ENCODE assay signal across 10 mouse cellular contexts in the genomic region with DNA sequence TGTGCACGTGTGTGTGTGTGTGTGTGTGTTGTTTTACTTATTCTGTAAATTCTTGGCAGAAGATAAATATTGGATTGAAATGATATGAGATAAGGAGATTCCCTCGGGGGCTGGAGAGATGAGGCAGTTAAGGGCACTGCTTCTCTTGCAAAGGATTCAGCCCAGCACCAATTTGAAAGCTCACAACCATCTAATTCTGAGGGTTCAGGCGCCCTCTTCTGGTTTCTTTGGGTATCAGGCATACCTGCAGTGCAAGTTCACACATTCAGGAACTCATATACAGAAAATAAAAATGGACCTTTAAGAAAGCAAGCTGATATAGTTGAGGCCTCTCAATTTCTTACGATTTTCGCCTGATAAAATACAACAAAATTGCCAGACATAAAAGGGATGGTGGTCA. TPM values are rescaled to one million over a fixed set of nuclear protein-coding genes. Genes with fewer than 3 reads are reported as not detected.
DNase-seq lines count a peak whose midpoint lies in the region; ATAC-seq and TF ChIP-seq lines count a peak whose summit lies in the region.
"Had no signal": no experiment of that assay in that cellular context is flagged by ENCODE, and none has a peak within 500 bp of the region (broad histone marks: within the 10 kb centered on the region; RNA-seq: fewer than 3 reads in every experiment).

No protein-coding gene starts in this region.

- DNase-seq in hindbrain, embryonic 11.5 days (ENCODE audit: low spot score) = peak; percentile 72
- peak; percentile 75 for DNase-seq in ES-E14 (ENCODE audit: low read depth, low spot score)
- DNase-seq in c-Kit-positive CD71-positive TER-119-positive erythroid progenitor cells, embryonic 14.5 days (ENCODE audit: low spot score) = peak; percentile 53
- DNase-seq in frontal cortex, postnatal 36 days (ENCODE audit: low spot score in 2 of 2) = peak; percentile 62 to 87
- DNase-seq in layer of hippocampus, adult 9-11 months = peak; percentile 51
- DNase-seq in lung, postnatal 4 days = peak; percentile 37 to 73
- peak; percentile 51 for DNase-seq in thymus, postnatal 25 days

- no peak overlapping the region for H3K4me3 ChIP-seq in hindbrain, embryonic 11.5 days (ENCODE audit: low read depth, low read length)
- H3K4me3 ChIP-seq in hindbrain, embryonic 12.5 days = no peak overlapping the region
- H3K4me3 ChIP-seq in ES-E14 (ENCODE audit: insufficient read depth in 1 of 2, low read depth in 1 of 2, low read length in 2 of 2, poor library complexity in 1 of 2, severe bottlenecking in 1 of 2) = no peak overlapping the region
- H3K4me3 ChIP-seq: embryonic facial prominence, embryonic 13.5 days; megakaryocyte, embryonic 14.5 days had no signal

- H3K9me3 ChIP-seq in hindbrain, embryonic 11.5 days (ENCODE audit: control insufficient read depth, low read length) = no peaks in the 10 kb centered on the region
- no peaks in the 10 kb centered on the region for H3K9me3 ChIP-seq in hindbrain, embryonic 12.5 days (replicated peaks)
- no peaks in the 10 kb centered on the region for H3K9me3 ChIP-seq in ES-E14 (ENCODE audit: control insufficient read depth, insufficient read depth, low read depth, low read length)

- no peaks in the 10 kb centered on the region for H3K36me3 ChIP-seq in hindbrain, embryonic 11.5 days (ENCODE audit: control insufficient read depth, insufficient read depth, low read length)
- H3K36me3 ChIP-seq in hindbrain, embryonic 12.5 days = no peaks in the 10 kb centered on the region
- H3K36me3 ChIP-seq in ES-E14 (ENCODE audit: control insufficient read depth, insufficient read depth, low read length, poor library complexity, severe bottlenecking) = no peaks in the 10 kb centered on the region
- H3K36me3 ChIP-seq: embryonic facial prominence, embryonic 13.5 days had no signal

- no peak overlapping the region for H3K4me2 ChIP-seq in hindbrain, embryonic 11.5 days (replicated peaks; ENCODE audit: low read depth, low read length)
- H3K4me2 ChIP-seq in hindbrain, embryonic 12.5 days (replicated peaks) = no peak overlapping the region
- H3K4me2 ChIP-seq: embryonic facial prominence, embryonic 13.5 days had no signal

- no peak overlapping the region for H3K9ac ChIP-seq in hindbrain, embryonic 11.5 days (ENCODE audit: low read depth, low read length)
- H3K9ac ChIP-seq in hindbrain, embryonic 12.5 days = no peak overlapping the region
- no peak overlapping the region for H3K9ac ChIP-seq in ES-E14 (ENCODE audit: insufficient read depth, low read depth, low read length, poor library complexity, severe bottlenecking)
- H3K9ac ChIP-seq: embryonic facial prominence, embryonic 13.5 days had no signal

- in situ Hi-C loops in ES-E14 (cut with MboI; ENCODE audit: low sequenced_read_pairs in 2 of 2, unreplicated experiment in 2 of 2) = no loop called here

- no peaks in the 10 kb centered on the region for H3K4me1 ChIP-seq in hindbrain, embryonic 11.5 days (replicated peaks; ENCODE audit: control insufficient read depth, insufficient read depth, low read length)
- no peaks in the 10 kb centered on the region for H3K4me1 ChIP-seq in hindbrain, embryonic 12.5 days
- H3K4me1 ChIP-seq in ES-E14 (ENCODE audit: control insufficient read depth in 2 of 2, insufficient read depth in 2 of 2, low read length in 2 of 2, poor library complexity in 1 of 2) = no peaks in the 10 kb centered on the region
- H3K4me1 ChIP-seq: embryonic facial prominence, embryonic 13.5 days had no signal

- no peak for ATAC-seq in hindbrain, embryonic 11.5 days (ENCODE audit: low FRiP score)
- no peak for ATAC-seq in hindbrain, embryonic 12.5 days (ENCODE audit: low FRiP score)

- H3K27me3 ChIP-seq in hindbrain, embryonic 11.5 days (ENCODE audit: control insufficient read depth, insufficient read depth, low read length) = no peaks in the 10 kb centered on the region
- no peaks in the 10 kb centered on the region for H3K27me3 ChIP-seq in hindbrain, embryonic 12.5 days
- H3K27me3 ChIP-seq: embryonic facial prominence, embryonic 13.5 days had no signal

- WGBS in hindbrain, embryonic 11.5 days = 35% methylated on average over 5 of the region's 5 CpGs
- WGBS in hindbrain, embryonic 12.5 days = 36% methylated on average over 5 of the region's 5 CpGs

- H3K27ac ChIP-seq in hindbrain, embryonic 11.5 days (ENCODE audit: low read depth, low read length) = no peak overlapping the region
- no peak overlapping the region for H3K27ac ChIP-seq in hindbrain, embryonic 12.5 days
- no peak overlapping the region for H3K27ac ChIP-seq in ES-E14 (ENCODE audit: insufficient read depth, low read depth, low read length, poor library complexity, severe bottlenecking)
- H3K27ac ChIP-seq: embryonic facial prominence, embryonic 13.5 days had no signal

TF ChIP-seq in ES-E14, 5 proteins besides CTCF, POLR2A, EP300 and RAD21:
- no peak for TF ChIP-seq ZNF384 (IDR thresholded peaks at IDR 0.05; ENCODE audit: low read depth, low read length)
- peak; percentile 31; the same call in 1 of the 2 replicates for TF ChIP-seq ZC3H11A (IDR thresholded peaks at IDR 0.05; ENCODE audit: borderline replicate concordance, low read depth, low read length)
- TF ChIP-seq HCFC1 (IDR thresholded peaks at IDR 0.05; ENCODE audit: borderline replicate concordance, insufficient read depth, low read length) = no peak
- TF ChIP-seq CHD2 (IDR thresholded peaks at IDR 0.05; ENCODE audit: low read depth, low read length) = no peak
- TF ChIP-seq MAFK (IDR thresholded peaks at IDR 0.05; ENCODE audit: insufficient read depth, low read depth, low read length) = no peak

RNA-seq across cellular contexts. Expression of a gene that starts 10.7 kb away (rescaled TPM):
- not detected in 2 replicates for polyA plus RNA-seq in hindbrain, embryonic 11.5 days (2014; fragmentation: Nextera tagmentation; extraction: Ambion mirVana)
- polyA plus RNA-seq in hindbrain, embryonic 12.5 days (2016; fragmentation: Nextera tagmentation; extraction: Ambion mirVana) = not detected in 2 replicates
- not detected in 2 replicates for total RNA-seq in ES-E14 (2012; rRNA removed)
- polyA plus RNA-seq: embryonic facial prominence, embryonic 13.5 days had no signal

RNA-seq across cellular contexts. Expression of a gene that starts 22.1 kb away (rescaled TPM):
- polyA plus RNA-seq in hindbrain, embryonic 11.5 days (2014; fragmentation: Nextera tagmentation; extraction: Ambion mirVana) = not detected in 2 replicates
- not detected in 2 replicates for polyA plus RNA-seq in hindbrain, embryonic 12.5 days (2016; fragmentation: Nextera tagmentation; extraction: Ambion mirVana)
- total RNA-seq in ES-E14 (2012; rRNA removed) = 1.4 and 5.1 TPM in 2 replicates
- polyA plus RNA-seq: embryonic facial prominence, embryonic 13.5 days had no signal

RNA-seq across cellular contexts. Expression of a gene that starts 22.1 kb away (rescaled TPM):
- 0.19 TPM in 1 of 2 replicates, not detected in the other for polyA plus RNA-seq in hindbrain, embryonic 11.5 days (2014; fragmentation: Nextera tagmentation; extraction: Ambion mirVana)
- polyA plus RNA-seq in hindbrain, embryonic 12.5 days (2016; fragmentation: Nextera tagmentation; extraction: Ambion mirVana) = 0.16 TPM in 1 of 2 replicates, not detected in the other
- 0.37 and 0.54 TPM in 2 replicates for total RNA-seq in ES-E14 (2012; rRNA removed)
- polyA plus RNA-seq: embryonic facial prominence, embryonic 13.5 days had no signal

RNA-seq across cellular contexts. Expression of a gene that starts 40.3 kb away (rescaled TPM):
- 0.08 and 0.19 TPM in 2 replicates for polyA plus RNA-seq in hindbrain, embryonic 11.5 days (2014; fragmentation: Nextera tagmentation; extraction: Ambion mirVana)
- polyA plus RNA-seq in hindbrain, embryonic 12.5 days (2016; fragmentation: Nextera tagmentation; extraction: Ambion mirVana) = 0.17 and 0.22 TPM in 2 replicates
- total RNA-seq in ES-E14 (2012; rRNA removed) = 0.49 and 1.3 TPM in 2 replicates

RNA-seq across cellular contexts. Expression of a gene that starts 46.9 kb away (rescaled TPM):
- polyA plus RNA-seq in hindbrain, embryonic 11.5 days (2014; fragmentation: Nextera tagmentation; extraction: Ambion mirVana) = not detected in 2 replicates
- 0.12 TPM in 1 of 2 replicates, not detected in the other for polyA plus RNA-seq in hindbrain, embryonic 12.5 days (2016; fragmentation: Nextera tagmentation; extraction: Ambion mirVana)
- 0.11 TPM in 1 of 2 replicates, not detected in the other for total RNA-seq in ES-E14 (2012; rRNA removed)
- polyA plus RNA-seq: embryonic facial prominence, embryonic 13.5 days had no signal
